Mouse (Mus musculus): ENCODE data around the gene Pmel. TPM values are rescaled to one million over a fixed set of nuclear protein-coding genes. Genes with fewer than 3 reads are reported as not detected.

Pmel gene
- polyA plus RNA-seq (2014; fragmentation: Nextera tagmentation; extraction: Ambion mirVana), result 4.0 and 4.6 TPM in 2 replicates

DNA sequence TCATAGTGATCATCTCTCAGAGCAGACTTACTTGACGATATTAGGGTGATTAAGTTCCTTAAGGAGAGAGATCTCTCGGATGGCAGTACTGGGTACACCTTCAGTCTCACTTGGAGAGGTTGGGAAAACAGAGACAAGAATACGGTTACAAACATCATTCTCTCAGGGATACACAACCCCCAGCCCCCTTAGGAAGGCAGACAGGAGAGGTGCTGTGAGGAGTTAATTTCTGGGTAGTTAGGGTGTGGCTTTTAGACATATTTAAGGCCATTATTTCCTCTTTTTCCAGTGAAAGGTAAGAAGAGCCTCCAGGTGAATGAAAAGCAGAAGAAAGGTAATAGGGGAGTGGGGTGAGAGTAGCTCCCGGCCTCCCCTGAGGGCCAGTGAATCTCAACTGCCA lies at the start of gene Pmel:
TSS of gene Pmel (plus strand) at position 301 of the 400 bp plus-strand sequence.
- Histone ChIP-seq H3K36me3 (ENCODE audit: control insufficient read depth, insufficient read depth, low read length) (0 out of 2 replicates have a peak, but pooled peaks cover 2% of the 10 kb centered on the region), H3K4me2 (ENCODE audit: low read depth) (peak within 1 kb of the TSS; percentile 79), H3K9ac (ENCODE audit: low read length) (peak within 1 kb of the TSS; percentile 76), H3K27ac (ENCODE audit: low read depth, low read length) (peak within 1 kb of the TSS; percentile 82), H3K4me3 (ENCODE audit: low read depth, low read length) (peak within 1 kb of the TSS; percentile 78), H3K4me1 (ENCODE audit: control insufficient read depth, insufficient read depth, low read length) (peaks cover 5% of the 10 kb centered on the region), H3K9me3 (ENCODE audit: control insufficient read depth, low read length) (no peaks in the 10 kb centered on the region), H3K27me3 (ENCODE audit: control insufficient read depth, insufficient read depth, low read length) (no peaks in the 10 kb centered on the region)
- WGBS, result 18% methylated on average over 4 of the region's 4 CpGs
- DNase-seq (ENCODE audit: low spot score) (no peak), ATAC-seq (ENCODE audit: insufficient read depth, low FRiP score, low TSS enrichment) (no peak)

DNA sequence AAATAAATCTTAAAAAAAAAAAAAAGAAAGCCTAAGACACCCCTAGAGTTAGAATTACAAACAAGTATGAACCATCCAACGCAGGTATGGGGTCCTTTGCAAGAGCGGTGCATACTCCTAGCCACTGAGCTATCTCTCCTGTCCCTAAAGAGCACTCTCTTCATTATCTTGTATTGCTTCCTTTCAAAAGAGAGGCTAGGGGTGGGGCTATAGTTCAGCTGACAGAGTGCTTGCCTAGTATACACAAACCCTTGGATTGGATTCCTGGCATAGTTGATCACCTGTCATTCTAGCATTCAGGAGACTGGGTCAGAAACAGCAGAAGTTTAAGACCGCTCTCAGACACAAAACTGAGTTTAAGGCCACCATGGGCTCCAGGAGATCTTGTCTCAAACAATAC lies 48.7 kb upstream of the Pmel start:
- no peaks in the 10 kb centered on the region for H3K36me3 ChIP-seq (ENCODE audit: control insufficient read depth, insufficient read depth, low read length)
- no peak overlapping the region for H3K4me3 ChIP-seq (ENCODE audit: low read depth, low read length)
- H3K9me3 ChIP-seq (ENCODE audit: control insufficient read depth, low read length), result no peaks in the 10 kb centered on the region
- no peak for DNase-seq (ENCODE audit: low spot score)
- 84% methylated on average over 3 of the region's 3 CpGs for WGBS
- H3K4me2 ChIP-seq (ENCODE audit: low read depth), result no peak overlapping the region
- H3K27me3 ChIP-seq (ENCODE audit: control insufficient read depth, insufficient read depth, low read length), result no peaks in the 10 kb centered on the region
- H3K9ac ChIP-seq (ENCODE audit: low read length), result no peak overlapping the region
- H3K4me1 ChIP-seq (ENCODE audit: control insufficient read depth, insufficient read depth, low read length), result no peaks in the 10 kb centered on the region
- no peak overlapping the region for H3K27ac ChIP-seq (ENCODE audit: low read depth, low read length)
- no peak for ATAC-seq (ENCODE audit: insufficient read depth, low FRiP score, low TSS enrichment)

DNA sequence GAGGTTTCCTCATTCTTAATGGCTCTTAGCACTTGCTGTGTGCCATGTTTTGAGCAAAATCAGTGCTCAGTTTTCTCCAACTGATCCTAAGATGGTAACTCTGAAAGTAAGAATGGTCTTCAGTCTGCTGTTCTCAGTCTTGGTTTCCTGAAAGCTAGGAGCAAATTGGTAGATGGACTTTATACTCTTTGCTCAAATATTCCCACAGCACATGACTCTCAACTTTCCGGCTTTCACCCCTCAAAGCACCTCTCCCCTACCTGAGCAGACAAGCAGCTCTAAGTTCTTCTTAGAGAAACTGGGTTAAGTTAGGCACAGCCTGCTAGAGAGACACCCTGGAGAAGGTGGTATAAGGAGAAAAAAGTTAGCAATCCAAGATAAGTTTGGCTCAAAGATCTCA lies 47.3 kb upstream of the Pmel start:
- DNase-seq (ENCODE audit: low spot score), result no peak
- Histone ChIP-seq H3K9ac (ENCODE audit: low read length) (no peak overlapping the region), H3K9me3 (ENCODE audit: control insufficient read depth, low read length) (no peaks in the 10 kb centered on the region), H3K27me3 (ENCODE audit: control insufficient read depth, insufficient read depth, low read length) (no peaks in the 10 kb centered on the region), H3K27ac (ENCODE audit: low read depth, low read length) (no peak overlapping the region), H3K4me2 (ENCODE audit: low read depth) (no peak overlapping the region), H3K36me3 (ENCODE audit: control insufficient read depth, insufficient read depth, low read length) (no peaks in the 10 kb centered on the region), H3K4me1 (ENCODE audit: control insufficient read depth, insufficient read depth, low read length) (no peaks in the 10 kb centered on the region), H3K4me3 (ENCODE audit: low read depth, low read length) (no peak overlapping the region)
- no peak for ATAC-seq (ENCODE audit: insufficient read depth, low FRiP score, low TSS enrichment)
- WGBS, result 89% methylated on average over 1 of the region's 1 CpGs

DNA sequence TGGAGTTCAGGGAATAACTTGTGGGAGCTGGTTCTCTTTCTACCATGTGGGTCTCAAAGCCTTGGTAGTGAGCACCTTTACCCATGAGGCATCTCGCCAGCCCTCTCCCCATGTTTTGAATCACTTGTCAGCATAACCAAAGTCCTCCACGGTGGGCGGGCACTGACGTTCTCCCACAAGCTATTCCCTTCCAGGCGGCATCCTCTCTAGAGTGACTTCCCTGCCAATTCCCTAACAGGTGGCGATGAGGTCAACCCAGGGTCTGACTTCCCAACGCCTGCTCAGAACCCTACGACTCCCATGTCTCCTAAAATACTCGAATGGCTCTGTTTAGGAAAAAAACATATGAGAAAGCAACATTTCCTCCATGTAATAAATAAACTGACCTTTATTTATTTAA lies 46.2 kb upstream of the Pmel start:
- Histone ChIP-seq H3K9me3 (ENCODE audit: control insufficient read depth, low read length) (no peaks in the 10 kb centered on the region), H3K4me3 (ENCODE audit: low read depth, low read length) (no peak overlapping the region), H3K4me1 (ENCODE audit: control insufficient read depth, insufficient read depth, low read length) (no peaks in the 10 kb centered on the region), H3K9ac (ENCODE audit: low read length) (no peak overlapping the region), H3K4me2 (ENCODE audit: low read depth) (no peak overlapping the region), H3K27ac (ENCODE audit: low read depth, low read length) (no peak overlapping the region), H3K36me3 (ENCODE audit: control insufficient read depth, insufficient read depth, low read length) (no peaks in the 10 kb centered on the region), H3K27me3 (ENCODE audit: control insufficient read depth, insufficient read depth, low read length) (no peaks in the 10 kb centered on the region)
- ATAC-seq (ENCODE audit: insufficient read depth, low FRiP score, low TSS enrichment), result no peak
- no peak for DNase-seq (ENCODE audit: low spot score)
- WGBS, result 56% methylated on average over 9 of the region's 9 CpGs

DNA sequence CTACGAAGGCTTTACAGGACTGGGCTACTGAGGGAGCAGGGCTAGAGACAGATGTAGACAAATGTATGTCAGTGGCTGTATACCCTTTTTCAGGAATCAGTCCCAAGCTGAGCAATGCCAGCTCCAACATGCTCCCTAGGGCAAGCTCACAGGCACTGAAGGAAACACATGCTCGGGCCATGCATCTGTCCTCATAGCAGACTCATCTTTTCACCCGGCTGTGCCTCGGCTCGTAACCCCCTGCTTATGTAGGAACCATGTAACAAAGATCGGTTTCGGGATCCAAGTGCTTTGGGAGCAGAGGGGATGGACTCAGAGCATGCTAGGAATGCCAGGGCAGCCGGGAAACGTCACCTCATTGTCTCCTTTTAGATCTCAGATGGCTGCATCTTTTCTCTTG lies 44.5 kb upstream of the Pmel start:
- ATAC-seq (ENCODE audit: insufficient read depth, low FRiP score, low TSS enrichment) (no peak), DNase-seq (ENCODE audit: low spot score) (no peak)
- Histone ChIP-seq H3K4me3 (ENCODE audit: low read depth, low read length) (no peak overlapping the region), H3K27ac (ENCODE audit: low read depth, low read length) (no peak overlapping the region), H3K36me3 (ENCODE audit: control insufficient read depth, insufficient read depth, low read length) (no peaks in the 10 kb centered on the region), H3K9me3 (ENCODE audit: control insufficient read depth, low read length) (no peaks in the 10 kb centered on the region), H3K4me2 (ENCODE audit: low read depth) (no peak overlapping the region), H3K27me3 (ENCODE audit: control insufficient read depth, insufficient read depth, low read length) (no peaks in the 10 kb centered on the region), H3K4me1 (ENCODE audit: control insufficient read depth, insufficient read depth, low read length) (no peaks in the 10 kb centered on the region), H3K9ac (ENCODE audit: low read length) (no peak overlapping the region)
- WGBS, result 55% methylated on average over 9 of the region's 9 CpGs

DNA sequence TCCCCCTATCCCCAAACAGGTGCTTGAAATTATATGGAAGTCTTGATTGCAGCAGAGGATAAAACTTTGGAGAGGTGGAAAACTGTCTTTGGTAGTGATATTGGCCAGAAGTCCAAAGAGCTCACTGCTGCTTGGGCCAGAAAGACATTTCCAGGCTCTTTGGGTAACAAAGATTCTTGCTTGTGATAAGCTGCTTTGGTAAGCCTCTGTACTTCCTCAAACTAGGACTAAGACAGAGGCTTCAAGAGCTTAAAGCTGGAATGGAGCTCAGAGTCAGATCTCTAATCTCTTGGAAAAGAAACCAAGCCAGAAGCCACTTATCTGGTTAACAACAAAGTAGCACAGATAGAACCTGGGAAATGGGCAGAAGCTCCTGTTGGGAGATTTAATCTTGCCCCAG lies 41.5 kb upstream of the Pmel start:
- Histone ChIP-seq H3K4me1 (ENCODE audit: control insufficient read depth, insufficient read depth, low read length) (no peaks in the 10 kb centered on the region), H3K36me3 (ENCODE audit: control insufficient read depth, insufficient read depth, low read length) (no peaks in the 10 kb centered on the region), H3K27me3 (ENCODE audit: control insufficient read depth, insufficient read depth, low read length) (no peaks in the 10 kb centered on the region), H3K9ac (ENCODE audit: low read length) (no peak overlapping the region), H3K4me3 (ENCODE audit: low read depth, low read length) (no peak overlapping the region), H3K9me3 (ENCODE audit: control insufficient read depth, low read length) (no peaks in the 10 kb centered on the region), H3K4me2 (ENCODE audit: low read depth) (no peak overlapping the region), H3K27ac (ENCODE audit: low read depth, low read length) (no peak overlapping the region)
- DNase-seq (ENCODE audit: low spot score), result no peak
- no peak for ATAC-seq (ENCODE audit: insufficient read depth, low FRiP score, low TSS enrichment)

DNA sequence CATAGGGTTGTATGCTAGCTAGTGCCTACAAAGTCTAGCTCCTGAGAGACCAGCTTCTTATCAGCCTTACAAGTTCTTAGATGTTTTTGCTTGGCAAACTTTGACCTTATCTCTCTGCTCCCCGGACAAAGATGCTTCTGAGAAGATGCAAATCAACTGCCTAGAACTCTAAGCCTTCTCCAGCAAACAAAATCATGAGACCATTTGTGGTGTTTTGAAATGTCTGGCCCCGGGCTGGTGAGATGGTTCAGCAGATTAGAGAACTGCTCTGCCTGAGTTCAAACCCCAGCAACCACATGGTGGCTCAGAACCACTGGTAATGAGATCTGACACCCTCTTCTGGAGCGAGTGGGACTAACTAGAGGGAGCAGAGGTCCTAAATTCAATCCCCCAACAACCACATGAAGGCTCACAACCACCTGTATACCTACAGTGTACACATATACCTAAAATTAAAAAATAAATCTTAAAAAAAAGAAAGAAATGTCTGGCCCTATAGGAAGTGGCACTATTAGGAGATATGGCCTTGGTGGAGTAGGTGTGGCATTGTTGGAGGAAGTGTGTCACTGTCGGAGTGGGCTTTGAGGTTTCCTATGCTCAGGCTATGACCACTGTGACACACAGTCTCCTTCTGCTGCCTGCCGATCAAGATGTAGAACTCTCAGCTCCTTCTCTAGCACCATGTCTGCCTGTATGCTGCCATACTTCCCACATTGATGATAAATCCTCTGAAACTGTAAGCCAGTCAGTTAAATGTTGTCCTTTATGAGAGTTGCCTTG lies 40.4 kb upstream of the Pmel start:
- H3K27me3 ChIP-seq (ENCODE audit: control insufficient read depth, insufficient read depth, low read length), result no peaks in the 10 kb centered on the region
- no peaks in the 10 kb centered on the region for H3K36me3 ChIP-seq (ENCODE audit: control insufficient read depth, insufficient read depth, low read length)
- H3K9ac ChIP-seq (ENCODE audit: low read length), result no peak overlapping the region
- no peak overlapping the region for H3K4me2 ChIP-seq (ENCODE audit: low read depth)
- 0 out of 2 replicates have a peak, but pooled peaks cover 2% of the 10 kb centered on the region for H3K4me1 ChIP-seq (ENCODE audit: control insufficient read depth, insufficient read depth, low read length)
- H3K27ac ChIP-seq (ENCODE audit: low read depth, low read length), result no peak overlapping the region
- no peaks in the 10 kb centered on the region for H3K9me3 ChIP-seq (ENCODE audit: control insufficient read depth, low read length)
- WGBS, result 74% methylated on average over 5 of the region's 5 CpGs
- ATAC-seq (ENCODE audit: insufficient read depth, low FRiP score, low TSS enrichment) (no peak), DNase-seq (ENCODE audit: low spot score) (no peak)
- no peak overlapping the region for H3K4me3 ChIP-seq (ENCODE audit: low read depth, low read length)

DNA sequence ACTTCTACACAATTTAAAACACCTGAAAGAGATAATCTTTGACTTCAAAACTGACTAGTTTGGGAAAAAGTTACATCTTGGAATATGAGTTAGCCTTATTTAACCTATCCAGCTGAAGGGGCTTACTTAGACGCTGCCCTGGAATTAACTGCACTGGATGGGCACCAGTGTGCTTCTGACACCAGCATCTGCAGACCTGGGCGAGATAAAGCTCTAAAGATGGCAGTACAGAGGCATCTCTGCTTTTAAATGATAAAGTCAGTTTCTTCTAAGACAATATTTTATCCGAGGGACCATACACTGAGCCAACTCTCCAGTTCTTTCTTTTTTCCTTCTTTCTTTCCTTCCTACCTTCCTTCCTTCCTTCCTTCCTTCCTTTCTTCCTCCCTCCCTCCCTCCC lies 39.2 kb upstream of the Pmel start:
- Histone ChIP-seq H3K4me3 (ENCODE audit: low read depth, low read length) (no peak overlapping the region), H3K4me2 (ENCODE audit: low read depth) (no peak overlapping the region), H3K4me1 (ENCODE audit: control insufficient read depth, insufficient read depth, low read length) (0 out of 2 replicates have a peak, but pooled peaks cover 3% of the 10 kb centered on the region), H3K36me3 (ENCODE audit: control insufficient read depth, insufficient read depth, low read length) (no peaks in the 10 kb centered on the region), H3K9ac (ENCODE audit: low read length) (no peak overlapping the region), H3K27ac (ENCODE audit: low read depth, low read length) (no peak overlapping the region), H3K9me3 (ENCODE audit: control insufficient read depth, low read length) (no peaks in the 10 kb centered on the region), H3K27me3 (ENCODE audit: control insufficient read depth, insufficient read depth, low read length) (no peaks in the 10 kb centered on the region)
- WGBS, result 77% methylated on average over 3 of the region's 3 CpGs
- ATAC-seq (ENCODE audit: insufficient read depth, low FRiP score, low TSS enrichment) (no peak), DNase-seq (ENCODE audit: low spot score) (no peak)

DNA sequence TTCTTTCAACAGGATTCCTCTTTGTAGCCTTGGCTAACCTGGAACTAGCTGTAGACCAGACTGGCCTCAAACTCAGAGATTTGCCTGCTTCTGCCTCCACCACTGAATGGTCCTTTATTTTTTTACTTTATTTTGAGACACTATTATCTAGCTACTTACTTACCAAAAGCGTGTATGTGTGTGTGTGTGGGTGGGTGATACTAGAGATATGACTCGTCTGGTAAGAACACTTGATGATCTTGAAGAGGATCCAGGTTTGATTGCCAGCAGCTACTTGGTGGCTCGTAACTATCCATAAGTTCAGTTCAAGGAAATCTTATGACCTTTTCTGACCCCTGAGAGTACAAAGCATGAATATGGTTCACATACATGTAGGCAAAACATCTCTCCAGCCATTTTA lies 38.7 kb upstream of the Pmel start:
- ATAC-seq (ENCODE audit: insufficient read depth, low FRiP score, low TSS enrichment), result no peak
- H3K4me1 ChIP-seq (ENCODE audit: control insufficient read depth, insufficient read depth, low read length), result 0 out of 2 replicates have a peak, but pooled peaks cover 3% of the 10 kb centered on the region
- H3K27ac ChIP-seq (ENCODE audit: low read depth, low read length), result no peak overlapping the region
- no peak overlapping the region for H3K9ac ChIP-seq (ENCODE audit: low read length)
- H3K9me3 ChIP-seq (ENCODE audit: control insufficient read depth, low read length), result no peaks in the 10 kb centered on the region
- no peak overlapping the region for H3K4me2 ChIP-seq (ENCODE audit: low read depth)
- H3K4me3 ChIP-seq (ENCODE audit: low read depth, low read length), result no peak overlapping the region
- WGBS, result 87% methylated on average over 3 of the region's 3 CpGs
- H3K27me3 ChIP-seq (ENCODE audit: control insufficient read depth, insufficient read depth, low read length), result no peaks in the 10 kb centered on the region
- H3K36me3 ChIP-seq (ENCODE audit: control insufficient read depth, insufficient read depth, low read length), result no peaks in the 10 kb centered on the region
- DNase-seq (ENCODE audit: low spot score), result no peak
